Mouse (Mus musculus) ovary, postnatal 14 days (tissue): ENCODE measurements around the gene Eda.
"Not testable (repeated sequence)": the region's sequence is repeated elsewhere in the genome, so short reads cannot be mapped to it uniquely, and the experiment has no call there.

Source experiments
- DNase-seq: peaks from one replicate; pipeline ENCODE4 v3.0.0; 2022; ENCODE audit warnings: low spot score

The Eda gene

GRCm38 (mm10) chrX:100409245-100409644 lies 433.8 kb downstream of the Eda start:
- DNase-seq = no peak

DNA sequence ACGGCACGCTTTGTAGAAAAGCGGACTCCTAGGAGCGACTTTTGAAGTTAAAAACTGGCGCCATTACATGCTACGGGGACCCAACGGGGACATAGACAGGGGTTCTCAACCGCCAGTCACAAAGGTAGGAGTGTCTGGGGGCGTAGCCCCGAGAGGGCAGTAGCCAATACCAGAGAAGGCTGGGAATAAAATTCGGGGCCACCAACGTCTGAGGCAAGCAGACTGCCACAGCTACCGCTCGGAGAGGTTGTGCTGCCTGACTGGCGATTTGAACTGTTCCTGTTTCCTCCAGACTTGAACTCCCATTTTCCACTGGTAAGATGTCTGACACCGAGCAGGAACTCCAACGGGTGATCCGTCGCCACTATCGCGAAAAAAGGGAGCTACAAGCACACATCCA lies 453.3 kb downstream of the Eda start, which contains the start of gene Otud6a:
Otud6a (plus strand) TSS at position 321 of the 400 bp plus-strand sequence.
- DNase-seq = no peak

- no peak for DNase-seq
Measured at GRCm38 (mm10) chrX:100432311-100432710, 456.9 kb downstream of the Eda start.

GRCm38 (mm10) chrX:100442617-100443016 lies 467.2 kb downstream of the Eda start, which contains the start of gene Awat2:
Awat2 (minus strand) TSS chrX:100442717.
- not testable (repeated sequence) for DNase-seq

- DNase-seq = no peak
Measured at GRCm38 (mm10) chrX:100443532-100443931, 468.1 kb downstream of the Eda start.
